Mouse (Mus musculus) midbrain, embryonic 13.5 days (tissue): ENCODE measurements around the gene Ccl25. TPM values are rescaled to one million over a fixed set of nuclear protein-coding genes. Genes with fewer than 3 reads are reported as not detected.
"Not testable (repeated sequence)": the region's sequence is repeated elsewhere in the genome, so short reads cannot be mapped to it uniquely, and the experiment has no call there.

Experiments
- ATAC-seq: fragments of 200-750 bp; cut with Nextera tagmentation; 2 replicates; pipeline ENCODE4 v1.8.0; 2017; ENCODE audit warnings: mild to moderate bottlenecking, moderate TSS enrichment, moderate library complexity
- H3K27ac ChIP-seq: fragments of 300-500 bp; sonication (generic); 2 replicates; pipeline ENCODE4 v1.5.1; 2015; ENCODE audit warnings: inconsistent platforms, mild to moderate bottlenecking, moderate library complexity
- H3K27me3 ChIP-seq: fragments of 300-500 bp; sonication (generic); 2 replicates; pipeline ENCODE4 v1.6.1; 2015; ENCODE audit warnings: mild to moderate bottlenecking, inconsistent platforms
- H3K36me3 ChIP-seq: fragments of 300-500 bp; sonication (generic); 2 replicates; pipeline ENCODE4 v1.6.1; 2015; ENCODE audit warnings: mild to moderate bottlenecking, inconsistent platforms
- H3K4me1 ChIP-seq: fragments of 300-500 bp; sonication (generic); replicated peaks from 2 replicates; pipeline ENCODE4 v1.6.1; 2015; ENCODE audit warnings: inconsistent platforms
- H3K4me2 ChIP-seq: fragments of 300-500 bp; sonication (generic); replicated peaks from 2 replicates; pipeline ENCODE4 v1.6.1; 2015; ENCODE audit warnings: moderate library complexity, mild to moderate bottlenecking, inconsistent platforms
- H3K4me3 ChIP-seq: fragments of 300-500 bp; sonication (generic); replicated peaks from 2 replicates; pipeline ENCODE4 v1.5.1; 2015; ENCODE audit warnings: mild to moderate bottlenecking, inconsistent platforms
- H3K9ac ChIP-seq: fragments of 300-500 bp; sonication (generic); replicated peaks from 2 replicates; pipeline ENCODE4 v1.6.1; 2015; ENCODE audit warnings: mild to moderate bottlenecking, inconsistent platforms
- H3K9me3 ChIP-seq: fragments of 300-500 bp; sonication (generic); 2 replicates; pipeline ENCODE4 v1.6.1; 2016; ENCODE audit warnings: mild to moderate bottlenecking, inconsistent platforms
- WGBS: fragments of 180-500 bp; shearing (Covaris S2); methylation state at CpG from one replicate; pipeline ENCODE4 v1.1.7; 2015; 5-methylcytosine and 5-hydroxymethylcytosine counted together
- polyA plus RNA-seq: library from polyadenylated mRNA; unstranded; fragments of >200 nt; fragmentation: Nextera tagmentation; extraction: Ambion mirVana; gene quantifications from 2 replicates; pipeline ENCODE4 v1.2.1, GENCODE M21; 2015

The Ccl25 gene
- polyA plus RNA-seq, 1 experiment from 2014 or later: 23.2 TPM

DNA sequence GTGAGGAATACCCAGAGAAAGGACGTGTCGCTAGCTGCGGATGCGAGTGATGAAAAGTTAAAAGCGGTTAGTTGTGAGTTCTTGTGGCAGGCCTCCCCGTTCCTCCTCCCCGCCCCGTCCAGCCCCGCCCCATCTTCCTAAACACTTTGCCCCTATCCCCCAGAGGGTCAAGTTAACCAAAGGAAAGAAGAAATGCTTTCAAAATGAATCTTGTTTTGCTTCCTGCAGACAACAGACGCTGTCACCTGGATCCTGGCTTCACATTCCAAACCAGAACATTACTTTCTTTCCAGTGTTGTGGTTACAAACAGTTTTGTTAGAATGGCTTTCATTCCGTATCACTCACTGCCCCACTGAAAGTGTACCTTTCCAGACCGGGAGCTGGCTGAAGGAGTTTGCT is 23.3 kb downstream of the Ccl25 start:
- no peak overlapping the region for H3K9ac ChIP-seq
- no peak overlapping the region; the same call in 1 of the 2 replicates for H3K27ac ChIP-seq
- H3K4me2 ChIP-seq: no peak overlapping the region
- H3K9me3 ChIP-seq: no peaks in the 10 kb centered on the region
- H3K36me3 ChIP-seq: no peaks in the 10 kb centered on the region
- no peaks in the 10 kb centered on the region for H3K4me1 ChIP-seq
- H3K27me3 ChIP-seq: no peaks in the 10 kb centered on the region
- no peak for ATAC-seq
- WGBS: 39% methylated on average over 12 of the region's 12 CpGs
- H3K4me3 ChIP-seq: no peak overlapping the region

DNA sequence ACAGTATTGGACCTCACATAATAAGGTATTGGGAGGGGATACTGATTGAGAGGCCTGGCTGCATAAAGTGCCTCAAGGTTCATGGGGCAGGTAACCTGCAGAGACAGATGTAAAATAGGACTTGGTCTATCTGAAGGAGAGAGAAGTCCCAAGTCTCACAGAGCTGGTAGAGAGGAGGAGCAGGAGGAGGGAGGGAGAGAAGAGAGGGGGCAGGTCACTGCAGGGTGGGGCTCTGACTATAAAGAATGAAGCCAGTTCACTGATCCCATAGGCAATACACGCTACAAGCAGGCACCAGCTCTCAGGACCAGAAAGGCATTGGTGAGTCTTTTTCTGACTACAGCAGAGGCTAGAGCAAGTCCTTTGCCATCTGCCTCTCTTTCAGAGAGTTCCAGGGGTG is 24.3 kb downstream of the Ccl25 start:
- Histone ChIP-seq H3K4me1 (no peaks in the 10 kb centered on the region), H3K4me3 (no peak overlapping the region), H3K9ac (no peak overlapping the region), H3K9me3 (no peaks in the 10 kb centered on the region), H3K4me2 (no peak overlapping the region), H3K36me3 (no peaks in the 10 kb centered on the region), H3K27me3 (no peaks in the 10 kb centered on the region), H3K27ac (no peak overlapping the region)
- WGBS: 73% methylated on average over 1 of the region's 1 CpGs
- no peak for ATAC-seq

DNA sequence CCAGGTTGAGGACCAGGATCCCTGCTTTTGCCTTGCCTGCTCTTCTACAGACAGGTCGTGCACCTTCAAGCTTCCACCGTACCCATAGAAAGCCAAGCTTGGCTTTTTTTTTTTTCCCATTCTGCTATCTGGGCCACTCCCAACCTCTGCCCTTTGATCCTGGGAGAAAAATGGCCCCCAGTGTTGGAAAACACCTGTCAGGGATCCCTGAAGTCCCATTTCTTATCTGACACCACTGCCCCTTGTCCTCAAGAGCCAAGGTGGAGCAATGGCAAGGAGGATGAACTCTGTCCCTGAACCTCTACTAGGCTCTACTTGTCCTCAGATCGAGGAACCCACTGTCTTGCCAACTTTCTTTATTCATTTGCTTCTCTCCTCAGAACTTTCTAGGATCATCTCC is 25.6 kb downstream of the Ccl25 start:
- WGBS: 89% methylated on average over 3 of the region's 3 CpGs

DNA sequence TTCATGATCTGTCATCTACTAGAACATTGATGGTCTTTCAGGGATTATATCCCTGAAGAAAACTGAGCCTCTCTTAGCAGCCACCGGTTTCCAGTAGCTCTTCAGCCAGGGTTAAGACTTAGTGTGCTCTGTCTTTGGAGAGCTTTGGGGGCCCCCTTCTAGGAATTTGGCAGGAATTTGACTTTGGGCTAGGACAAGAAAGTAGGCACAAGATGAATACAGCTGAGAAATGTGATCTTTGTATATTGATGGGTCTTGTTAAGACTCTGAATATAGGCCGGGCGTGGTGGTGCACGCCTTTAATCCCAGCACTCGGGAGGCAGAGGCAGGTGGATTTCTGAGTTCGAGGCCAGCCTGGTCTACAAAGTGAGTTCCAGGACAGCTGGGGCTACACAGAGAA is 27.6 kb downstream of the Ccl25 start:
- not testable (repeated sequence) for H3K27ac ChIP-seq, H3K27me3 ChIP-seq, H3K4me3 ChIP-seq, H3K36me3 ChIP-seq, ATAC-seq, H3K9ac ChIP-seq, H3K4me2 ChIP-seq, H3K4me1 ChIP-seq, H3K9me3 ChIP-seq
- 93% methylated on average over 6 of the region's 6 CpGs for WGBS

More for the DNA sequence above, 25.6 kb downstream of the Ccl25 start:
- ATAC-seq: no peak
- Histone ChIP-seq H3K9ac (no peak overlapping the region), H3K4me3 (no peak overlapping the region), H3K9me3 (no peaks in the 10 kb centered on the region), H3K27me3 (no peaks in the 10 kb centered on the region), H3K4me2 (no peak overlapping the region), H3K36me3 (no peaks in the 10 kb centered on the region), H3K4me1 (no peaks in the 10 kb centered on the region), H3K27ac (no peak overlapping the region)

DNA sequence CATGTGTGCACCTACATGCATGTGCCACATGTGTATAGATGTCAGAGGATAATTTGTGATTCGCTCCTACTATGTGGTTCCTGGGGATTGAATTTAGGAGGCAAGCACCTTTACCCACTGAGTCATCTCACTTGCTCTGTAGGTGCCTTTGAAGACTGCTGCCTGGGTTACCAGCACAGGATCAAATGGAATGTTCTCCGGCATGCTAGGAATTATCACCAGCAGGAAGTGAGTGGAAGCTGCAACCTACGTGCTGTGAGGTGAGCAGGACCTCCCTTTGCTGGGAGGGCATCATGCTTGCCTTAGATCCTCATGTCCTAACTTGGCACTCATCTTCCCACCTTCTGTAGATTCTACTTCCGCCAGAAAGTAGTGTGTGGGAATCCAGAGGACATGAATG is 28.7 kb downstream of the Ccl25 start:
- H3K4me3 ChIP-seq: no peak overlapping the region
- no peaks in the 10 kb centered on the region for H3K9me3 ChIP-seq
- no peak for ATAC-seq
- 86% methylated on average over 4 of the region's 4 CpGs for WGBS
- no peak overlapping the region for H3K27ac ChIP-seq
- no peaks in the 10 kb centered on the region for H3K27me3 ChIP-seq
- no peaks in the 10 kb centered on the region for H3K4me1 ChIP-seq
- H3K9ac ChIP-seq: no peak overlapping the region
- H3K4me2 ChIP-seq: no peak overlapping the region
- H3K36me3 ChIP-seq: no peaks in the 10 kb centered on the region

DNA sequence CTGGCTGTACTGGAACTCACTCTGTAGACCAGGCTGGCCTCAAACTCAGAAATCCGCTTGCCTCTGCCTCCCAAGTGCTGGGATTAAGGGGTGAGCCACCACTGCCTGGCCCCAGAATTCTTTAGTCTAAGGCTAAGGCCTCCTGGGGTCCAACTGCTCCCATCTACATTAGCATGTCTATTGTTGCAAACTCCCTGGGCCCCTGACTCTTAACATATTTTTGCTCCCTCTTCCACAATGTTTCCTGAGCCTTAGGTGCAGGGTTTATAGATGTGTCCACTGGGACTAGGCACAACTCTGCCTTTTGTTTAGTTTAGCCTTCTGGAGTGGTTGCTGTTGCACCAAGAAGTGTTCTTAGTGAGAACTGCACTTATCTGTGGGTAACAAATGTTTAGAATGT is 29.5 kb downstream of the Ccl25 start:
- Histone ChIP-seq H3K4me3 (no peak overlapping the region), H3K9ac (no peak overlapping the region), H3K9me3 (no peaks in the 10 kb centered on the region), H3K36me3 (no peaks in the 10 kb centered on the region), H3K27me3 (no peaks in the 10 kb centered on the region), H3K27ac (no peak overlapping the region), H3K4me2 (no peak overlapping the region), H3K4me1 (no peaks in the 10 kb centered on the region)
- no peak for ATAC-seq
- WGBS: 74% methylated on average over 1 of the region's 1 CpGs

DNA sequence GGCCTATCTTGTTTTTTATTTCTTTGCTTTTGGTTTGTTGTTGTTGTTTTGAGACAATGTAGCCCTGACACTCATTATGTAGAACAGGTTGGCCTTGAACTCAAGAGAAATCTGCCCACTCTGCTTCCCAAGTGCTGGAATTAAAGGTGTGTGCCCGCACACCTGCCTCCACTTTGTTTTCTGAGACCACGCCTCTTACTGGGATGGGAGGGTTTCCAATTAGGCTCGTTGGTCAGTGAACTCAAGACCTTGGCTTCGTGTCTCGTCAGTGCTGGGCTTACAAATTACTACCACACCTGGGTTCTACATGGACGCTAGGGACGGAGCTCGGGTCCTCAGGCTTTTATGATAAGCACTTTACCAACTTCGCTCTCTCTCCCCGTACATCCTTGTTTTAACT is 30.4 kb downstream of the Ccl25 start:
- H3K4me1 ChIP-seq: no peaks in the 10 kb centered on the region
- no peaks in the 10 kb centered on the region for H3K9me3 ChIP-seq
- no peak overlapping the region for H3K4me3 ChIP-seq
- no peak overlapping the region for H3K9ac ChIP-seq
- no peak overlapping the region for H3K4me2 ChIP-seq
- ATAC-seq: no peak
- 90% methylated on average over 10 of the region's 10 CpGs for WGBS
- H3K27me3 ChIP-seq: no peaks in the 10 kb centered on the region
- H3K36me3 ChIP-seq: no peaks in the 10 kb centered on the region
- H3K27ac ChIP-seq: no peak overlapping the region

DNA sequence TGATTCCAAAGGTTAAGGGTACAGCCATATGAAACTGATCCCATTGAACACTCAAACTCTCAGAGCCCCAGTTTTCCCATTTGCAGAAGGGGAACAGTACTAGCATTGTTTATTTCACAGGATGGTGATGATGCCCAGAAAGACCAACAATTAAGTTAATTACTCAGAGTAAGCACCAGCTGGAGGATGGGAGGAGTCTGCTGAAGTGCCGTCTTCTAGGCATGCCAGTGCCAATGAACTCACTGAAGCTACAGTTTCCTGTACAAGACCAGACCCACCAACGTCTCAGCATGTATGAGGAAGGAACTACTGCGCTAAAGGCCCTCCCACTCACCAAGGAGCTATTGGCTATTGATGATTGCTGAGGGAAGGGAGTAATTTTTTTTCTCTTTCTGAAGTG is 34.4 kb downstream of the Ccl25 start:
- Histone ChIP-seq H3K9me3 (no peaks in the 10 kb centered on the region), H3K4me1 (no peaks in the 10 kb centered on the region), H3K27ac (no peak overlapping the region), H3K4me3 (no peak overlapping the region), H3K27me3 (no peaks in the 10 kb centered on the region), H3K36me3 (no peaks in the 10 kb centered on the region), H3K9ac (no peak overlapping the region), H3K4me2 (no peak overlapping the region)
- no peak for ATAC-seq
- WGBS: 81% methylated on average over 3 of the region's 3 CpGs

DNA sequence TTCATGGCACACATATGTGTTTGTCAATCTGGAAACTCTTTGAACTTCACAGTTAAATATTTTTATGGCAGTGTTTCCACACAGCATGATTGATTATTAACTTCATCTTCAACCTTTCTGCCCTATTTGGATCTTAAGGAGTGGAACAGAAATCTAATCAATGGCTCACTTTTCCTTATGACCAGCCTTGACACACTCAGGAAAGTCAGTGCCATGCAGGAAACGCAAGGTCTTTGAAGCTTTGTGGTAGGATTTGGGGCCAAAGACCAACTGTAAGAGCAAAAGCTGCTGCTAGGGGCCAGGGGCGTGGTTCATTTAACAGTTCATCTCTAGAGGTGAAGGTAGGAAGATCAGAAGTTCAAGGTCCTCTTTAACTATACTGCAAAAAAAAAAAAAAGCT is 35.9 kb downstream of the Ccl25 start:
- Histone ChIP-seq H3K9me3 (no peaks in the 10 kb centered on the region), H3K9ac (no peak overlapping the region), H3K4me2 (no peak overlapping the region), H3K36me3 (no peaks in the 10 kb centered on the region), H3K4me1 (no peaks in the 10 kb centered on the region), H3K27me3 (no peaks in the 10 kb centered on the region), H3K27ac (no peak overlapping the region), H3K4me3 (no peak overlapping the region)
- WGBS: 86% methylated on average over 2 of the region's 2 CpGs
- ATAC-seq: no peak

DNA sequence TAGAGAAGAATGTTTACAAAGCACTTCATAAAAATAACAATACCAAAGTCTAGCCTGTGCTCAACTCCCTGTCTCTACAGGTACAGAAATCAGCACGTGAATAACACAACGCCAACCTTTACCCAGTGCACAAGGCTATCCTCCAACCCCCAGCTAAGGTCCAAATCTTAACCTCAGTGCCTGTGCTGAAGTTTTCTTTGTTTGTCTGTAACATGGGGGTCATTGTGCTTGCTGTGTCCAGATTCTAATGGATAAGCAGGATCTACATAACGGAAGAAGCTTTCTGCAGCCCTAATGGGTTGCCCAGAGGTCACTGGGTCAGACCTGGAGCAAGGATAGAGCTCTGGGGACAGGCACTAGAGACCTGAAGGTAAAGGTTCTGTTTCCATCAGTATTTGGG is 41.2 kb downstream of the Ccl25 start:
- H3K4me2 ChIP-seq: no peak overlapping the region
- no peaks in the 10 kb centered on the region for H3K9me3 ChIP-seq
- H3K27me3 ChIP-seq: no peaks in the 10 kb centered on the region
- no peak overlapping the region for H3K4me3 ChIP-seq
- no peaks in the 10 kb centered on the region for H3K36me3 ChIP-seq
- no peak overlapping the region for H3K27ac ChIP-seq
- 85% methylated on average over 3 of the region's 3 CpGs for WGBS
- H3K9ac ChIP-seq: no peak overlapping the region
- ATAC-seq: no peak
- no peaks in the 10 kb centered on the region for H3K4me1 ChIP-seq

DNA sequence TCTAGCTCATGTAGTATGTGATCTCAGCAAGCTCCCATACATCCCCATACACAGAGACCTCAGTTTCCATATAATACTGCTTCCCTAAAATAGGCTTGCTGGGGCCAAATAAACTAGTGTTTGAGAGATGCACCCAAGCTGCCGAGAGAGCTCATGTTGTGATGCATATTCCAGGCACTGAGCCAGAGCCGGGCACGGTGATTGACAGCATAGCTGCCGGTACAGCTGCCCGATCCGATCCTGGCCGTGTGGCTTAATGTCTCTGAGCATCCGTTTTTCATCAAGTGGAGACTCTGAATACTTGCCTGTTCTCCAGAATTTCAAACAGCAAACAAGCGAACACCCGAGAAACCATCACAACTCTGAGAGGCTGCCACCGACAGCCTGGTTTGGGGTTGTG is 42.8 kb downstream of the Ccl25 start:
- no peak overlapping the region for H3K9ac ChIP-seq
- H3K4me2 ChIP-seq: no peak overlapping the region
- no peak for ATAC-seq
- H3K27ac ChIP-seq: no peak overlapping the region
- H3K27me3 ChIP-seq: no peaks in the 10 kb centered on the region
- H3K4me1 ChIP-seq: no peaks in the 10 kb centered on the region
- no peak overlapping the region for H3K4me3 ChIP-seq
- 80% methylated on average over 11 of the region's 11 CpGs for WGBS
- H3K36me3 ChIP-seq: no peaks in the 10 kb centered on the region
- H3K9me3 ChIP-seq: no peaks in the 10 kb centered on the region

DNA sequence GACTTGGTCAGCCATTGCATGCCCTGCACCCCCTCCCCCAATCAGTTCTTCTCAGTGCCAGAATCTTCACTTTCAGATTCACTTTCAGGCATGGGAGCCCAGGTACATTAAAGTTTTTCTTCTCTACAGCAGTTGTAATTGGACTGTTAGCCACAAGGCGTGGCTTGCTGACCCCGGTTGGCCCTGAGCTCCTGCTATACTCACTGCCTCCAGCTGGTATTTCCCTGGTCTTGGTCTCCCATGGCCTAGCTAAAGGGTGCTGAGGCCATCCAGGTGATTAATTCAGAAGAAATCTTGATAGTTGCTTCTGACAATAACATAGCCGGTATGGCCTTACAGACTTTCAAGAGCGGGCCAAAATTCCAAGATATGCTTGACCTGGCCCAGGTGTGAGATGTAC is 43.5 kb downstream of the Ccl25 start:
- no peak overlapping the region for H3K4me2 ChIP-seq
- H3K4me1 ChIP-seq: no peaks in the 10 kb centered on the region
- 97% methylated on average over 4 of the region's 4 CpGs for WGBS
- H3K36me3 ChIP-seq: no peaks in the 10 kb centered on the region
- ATAC-seq: no peak
- no peak overlapping the region for H3K27ac ChIP-seq
- no peak overlapping the region for H3K9ac ChIP-seq
- H3K9me3 ChIP-seq: no peaks in the 10 kb centered on the region
- no peaks in the 10 kb centered on the region for H3K27me3 ChIP-seq
- no peak overlapping the region for H3K4me3 ChIP-seq

DNA sequence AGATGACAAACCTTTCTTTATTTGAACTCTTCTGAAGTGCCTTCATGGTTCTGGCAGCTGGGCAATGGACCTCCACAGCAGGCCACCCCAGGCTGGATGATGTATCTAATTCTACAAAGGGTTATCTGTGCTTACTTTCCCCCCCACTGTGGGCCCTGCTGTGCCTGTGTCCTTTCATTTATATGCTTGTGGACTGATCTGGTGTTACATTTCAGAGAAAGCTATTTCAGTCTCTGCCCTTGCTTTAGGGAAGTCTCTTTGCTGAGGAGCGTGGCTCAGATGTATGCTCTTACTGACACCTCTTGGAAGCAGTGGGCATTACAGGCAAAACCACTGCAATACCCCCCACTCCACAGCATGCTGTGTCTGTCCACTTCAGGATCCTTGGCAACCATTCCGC is 45.1 kb downstream of the Ccl25 start:
- Histone ChIP-seq H3K4me2 (no peak overlapping the region), H3K27me3 (no peaks in the 10 kb centered on the region), H3K4me3 (no peak overlapping the region), H3K4me1 (no peaks in the 10 kb centered on the region), H3K9me3 (no peaks in the 10 kb centered on the region), H3K9ac (no peak overlapping the region), H3K36me3 (no peaks in the 10 kb centered on the region), H3K27ac (no peak overlapping the region)
- 25% methylated on average over 2 of the region's 2 CpGs for WGBS
- no peak for ATAC-seq
